In genomic region chr15:85028648-85029047, GRCm38 (mm10) we compare ENCODE assay signal across 8 mouse cellular contexts. TPM values are rescaled to one million over a fixed set of nuclear protein-coding genes. Genes with fewer than 3 reads are reported as not detected.
DNase-seq lines count a peak whose midpoint lies in the region; ATAC-seq and TF ChIP-seq lines count a peak whose summit lies in the region.
"Not testable (repeated sequence)": the region's sequence is repeated elsewhere in the genome, so short reads cannot be mapped to it uniquely, and the experiment has no call there.

Gene Fam118a, plus strand, starts transcription at chr15:85028948.

- not testable (repeated sequence) for TF ChIP-seq CTCF in midbrain, postnatal 0 days (IDR thresholded peaks at IDR 0.05)

- H3K4me3 ChIP-seq in forebrain, embryonic 12.5 days (replicated peaks); heart, embryonic 14.5 days (ENCODE audit: control insufficient read depth in 1 of 2, insufficient read depth in 1 of 2, low read depth in 1 of 2, low read length in 2 of 2); limb, embryonic 15.5 days; midbrain, postnatal 0 days (ENCODE audit: low read depth, low read length): not testable (repeated sequence)

- H3K36me3 ChIP-seq in forebrain, embryonic 12.5 days (replicated peaks); heart, embryonic 14.5 days (ENCODE audit: control insufficient read depth, insufficient read depth, low read length); limb, embryonic 15.5 days; midbrain, postnatal 0 days (ENCODE audit: insufficient read depth, low read length): not testable (repeated sequence)

- not testable (repeated sequence) for H3K9me3 ChIP-seq in forebrain, embryonic 12.5 days; heart, embryonic 14.5 days (ENCODE audit: control insufficient read depth, low read length); limb, embryonic 15.5 days; midbrain, postnatal 0 days (ENCODE audit: low read length)

- H3K4me2 ChIP-seq in forebrain, embryonic 12.5 days; heart, embryonic 14.5 days (ENCODE audit: low read length); limb, embryonic 15.5 days; midbrain, postnatal 0 days (ENCODE audit: low read depth, low read length, poor library complexity, severe bottlenecking): not testable (repeated sequence)

- not testable (repeated sequence) for DNase-seq in adrenal gland, postnatal 25 days; layer of hippocampus, postnatal 25 days (ENCODE audit: extremely low spot score in 1 of 2, low spot score in 1 of 2); midbrain, postnatal 0 days (ENCODE audit: low spot score); urinary bladder, adult 2 months (ENCODE audit: low spot score)

- not testable (repeated sequence) for H3K9ac ChIP-seq in forebrain, embryonic 12.5 days; heart, embryonic 14.5 days (ENCODE audit: low read length); limb, embryonic 15.5 days; midbrain, postnatal 0 days (replicated peaks; ENCODE audit: low read length, poor library complexity, severe bottlenecking)

- 64% methylated on average over 1 of the region's 1 CpGs for WGBS in forebrain, embryonic 12.5 days
- WGBS in heart, embryonic 14.5 days = 39% methylated on average over 1 of the region's 1 CpGs
- WGBS in limb, embryonic 15.5 days = 32% methylated on average over 1 of the region's 1 CpGs
- WGBS in midbrain, postnatal 0 days = 52% methylated on average over 1 of the region's 1 CpGs

- H3K4me1 ChIP-seq in forebrain, embryonic 12.5 days; heart, embryonic 14.5 days (ENCODE audit: control insufficient read depth in 2 of 2, insufficient read depth in 2 of 2, low read length in 2 of 2); limb, embryonic 15.5 days; midbrain, postnatal 0 days (ENCODE audit: insufficient read depth, low read length): not testable (repeated sequence)

- not testable (repeated sequence) for H3K27ac ChIP-seq in forebrain, embryonic 12.5 days; heart, embryonic 14.5 days (replicated peaks in 1 of 2; ENCODE audit: control insufficient read depth in 1 of 2, insufficient read depth in 1 of 2, low read depth in 2 of 2, low read length in 2 of 2); limb, embryonic 15.5 days; midbrain, postnatal 0 days (ENCODE audit: low read depth, low read length)

- H3K27me3 ChIP-seq in forebrain, embryonic 12.5 days; heart, embryonic 14.5 days (ENCODE audit: control insufficient read depth, insufficient read depth, low read length); limb, embryonic 15.5 days; midbrain, postnatal 0 days (ENCODE audit: insufficient read depth, low read length): not testable (repeated sequence)

- ATAC-seq in forebrain, embryonic 12.5 days (ENCODE audit: low FRiP score); heart, embryonic 14.5 days (ENCODE audit: insufficient number of reproducible peaks, insufficient read depth, low FRiP score, low read depth); inflammation-experienced regulatory T-cells, adult 6 months; limb, embryonic 15.5 days (ENCODE audit: insufficient number of reproducible peaks, low FRiP score, low TSS enrichment, low read depth); midbrain, postnatal 0 days (ENCODE audit: low FRiP score): not testable (repeated sequence)

RNA-seq across cellular contexts. Expression of gene Fam118a, which starts in this region (rescaled TPM):
- total RNA-seq in adrenal gland, postnatal 25 days (2021) = 9.0 and 15.8 TPM in 2 replicates
- polyA plus RNA-seq in forebrain, embryonic 12.5 days (2016; fragmentation: Nextera tagmentation; extraction: Ambion mirVana) = 22.1 and 23.6 TPM in 2 replicates
- polyA plus RNA-seq in heart, embryonic 14.5 days (2014; fragmentation: Nextera tagmentation; extraction: Ambion mirVana) = 17.4 and 17.5 TPM in 2 replicates
- polyA plus RNA-seq in inflammation-experienced regulatory T-cells, adult 6 months (2017; shearing (Covaris generic)) = 10 to 100 TPM; 27.4 to 43.6 (median 41.6) TPM
- total RNA-seq in layer of hippocampus, postnatal 25 days (2021) = 10 to 100 TPM; 29.6 to 31.6 TPM
- polyA plus RNA-seq in limb, embryonic 15.5 days (2015; fragmentation: Nextera tagmentation; extraction: Ambion mirVana) = 20.4 and 21.1 TPM in 2 replicates
- 18.0 and 21.0 TPM in 2 replicates for total RNA-seq in midbrain, postnatal 0 days (2014; rRNA removed)
- 29.5 TPM in 2 replicates for polyA plus RNA-seq in midbrain, postnatal 0 days (2015; fragmentation: Nextera tagmentation; extraction: Ambion mirVana)
- 45.2 and 45.9 TPM in 2 replicates for polyA plus RNA-seq in urinary bladder, adult 2 months (2012; rRNA removed)
